Mouse (Mus musculus) testis, adult 2 months (tissue): Measurements from ENCODE around the gene Syt2.

Experiments
- CTCF ChIP-seq: fragments of 200-500 bp; IDR thresholded peaks from 2 replicates; pipeline ENCODE4 v1.5.1; 2012; ENCODE audit warnings: low read depth, mild to moderate bottlenecking, inconsistent platforms, low read length, moderate library complexity; ENCODE audit not compliant: control insufficient read depth, insufficient read depth, insufficient replicate concordance
- POLR2A ChIP-seq: fragments of 200-500 bp; IDR thresholded peaks from 2 replicates; pipeline ENCODE4 v1.6.1; 2012; ENCODE audit warnings: low read depth, mild to moderate bottlenecking, inconsistent platforms, low read length, moderate library complexity; ENCODE audit not compliant: control insufficient read depth

GRCm38 (mm10) chr1:134761534-134761933 is 115.1 kb downstream of the Syt2 start:
- TF ChIP-seq CTCF (no peak), POLR2A (no peak)
